Mouse (Mus musculus): ENCODE data around the gene Kcnj16. TPM values are rescaled to one million over a fixed set of nuclear protein-coding genes. Genes with fewer than 3 reads are reported as not detected.

The Kcnj16 gene
- polyA plus RNA-seq, 1 experiment = not detected

GRCm38 (mm10) chr11:111066299-111066691 is 98.5 kb downstream of the Kcnj16 start:
- under 1% methylated on average over 9 of the region's 9 CpGs for WGBS
- no peak for TF ChIP-seq POLR2A (IDR thresholded peaks at IDR 0.05; ENCODE audit: borderline replicate concordance, extremely low read depth, low read depth, low read length)
- no peak for TF ChIP-seq CTCF (IDR thresholded peaks at IDR 0.05; ENCODE audit: insufficient read depth, low read length)
- DNase-seq = no peak
- no peaks in the 10 kb centered on the region; the same call in 1 of the 2 replicates for H3K4me1 ChIP-seq (ENCODE audit: control insufficient read depth, insufficient read depth, low read length)
- H3K4me3 ChIP-seq (replicated peaks; ENCODE audit: extremely low read depth, low read depth, low read length) = peak overlapping the region; percentile 80

GRCm38 (mm10) chr11:111067787-111068186 is 100.0 kb downstream of the Kcnj16 start:
- 61% methylated on average over 3 of the region's 3 CpGs for WGBS
- no peaks in the 10 kb centered on the region; the same call in 1 of the 2 replicates for H3K4me1 ChIP-seq (ENCODE audit: control insufficient read depth, insufficient read depth, low read length)
- H3K4me3 ChIP-seq (replicated peaks; ENCODE audit: extremely low read depth, low read depth, low read length) = no peak overlapping the region
- no peak for DNase-seq
- no peak for TF ChIP-seq CTCF (IDR thresholded peaks at IDR 0.05; ENCODE audit: insufficient read depth, low read length)
- TF ChIP-seq POLR2A (IDR thresholded peaks at IDR 0.05; ENCODE audit: borderline replicate concordance, extremely low read depth, low read depth, low read length) = no peak

- Histone ChIP-seq H3K4me1 (ENCODE audit: control insufficient read depth, insufficient read depth, low read length) (no peaks in the 10 kb centered on the region; the same call in 1 of the 2 replicates), H3K4me3 (replicated peaks; ENCODE audit: extremely low read depth, low read depth, low read length) (no peak overlapping the region)
- DNase-seq = no peak
- TF ChIP-seq POLR2A (IDR thresholded peaks at IDR 0.05; ENCODE audit: borderline replicate concordance, extremely low read depth, low read depth, low read length) = no peak
- TF ChIP-seq CTCF (IDR thresholded peaks at IDR 0.05; ENCODE audit: insufficient read depth, low read length) = no peak
Measured at GRCm38 (mm10) chr11:111070460-111070859, 102.6 kb downstream of the Kcnj16 start.

GRCm38 (mm10) chr11:111074131-111074530 is 106.3 kb downstream of the Kcnj16 start:
- H3K4me1 ChIP-seq (ENCODE audit: control insufficient read depth, insufficient read depth, low read length) = no peaks in the 10 kb centered on the region; the same call in 1 of the 2 replicates
- TF ChIP-seq POLR2A (IDR thresholded peaks at IDR 0.05; ENCODE audit: borderline replicate concordance, extremely low read depth, low read depth, low read length) (no peak), CTCF (IDR thresholded peaks at IDR 0.05; ENCODE audit: insufficient read depth, low read length) (no peak)
- no peak overlapping the region for H3K4me3 ChIP-seq (replicated peaks; ENCODE audit: extremely low read depth, low read depth, low read length)
- no peak for DNase-seq

Other genes starting within 250 kb of the Kcnj16 start
- gene Kcnj2, start 98.1 kb downstream of the Kcnj16 start, polyA plus RNA-seq (2012; rRNA removed) = 2.6 and 3.8 TPM in 2 replicates

Data from lung, adult 2 months (tissue).